Mouse (Mus musculus) kidney, embryonic 15.5 days (tissue): ENCODE data around the gene Olfr1442. TPM values are rescaled to one million over a fixed set of nuclear protein-coding genes. Genes with fewer than 3 reads are reported as not detected.
A peak's percentile ranks its signal among the peaks of the same experiment; 100 is the strongest.
"Not testable (repeated sequence)": the region's sequence is repeated elsewhere in the genome, so short reads cannot be mapped to it uniquely, and the experiment has no call there.

Experiments
- ATAC-seq: fragments of 200-750 bp; cut with Nextera tagmentation; replicated peaks from 2 replicates; pipeline ENCODE4 v1.8.0; 2017; ENCODE audit warnings: moderate TSS enrichment; ENCODE audit not compliant: low FRiP score
- H3K27ac ChIP-seq: fragments of 300-500 bp; sonication (generic); 2 replicates; pipeline ENCODE4 v1.5.1; 2015; ENCODE audit warnings: mild to moderate bottlenecking, inconsistent platforms
- H3K27me3 ChIP-seq: fragments of 300-500 bp; sonication (generic); 2 replicates; pipeline ENCODE4 v1.6.1; 2015; ENCODE audit warnings: inconsistent platforms
- H3K36me3 ChIP-seq: fragments of 300-500 bp; sonication (generic); 2 replicates; pipeline ENCODE4 v1.6.1; 2015; ENCODE audit warnings: inconsistent platforms
- H3K4me1 ChIP-seq: fragments of 300-500 bp; sonication (generic); 2 replicates; pipeline ENCODE4 v1.6.1; 2015; ENCODE audit warnings: inconsistent platforms
- H3K4me2 ChIP-seq: fragments of 300-500 bp; sonication (generic); 2 replicates; pipeline ENCODE4 v1.6.1; 2015; ENCODE audit warnings: moderate library complexity, mild to moderate bottlenecking, inconsistent platforms
- H3K4me3 ChIP-seq: fragments of 300-500 bp; sonication (generic); replicated peaks from 2 replicates; pipeline ENCODE4 v1.5.1; 2015; ENCODE audit warnings: mild to moderate bottlenecking, inconsistent platforms
- H3K9ac ChIP-seq: fragments of 300-500 bp; sonication (generic); 2 replicates; pipeline ENCODE4 v1.6.1; 2015; ENCODE audit warnings: mild to moderate bottlenecking, inconsistent platforms
- H3K9me3 ChIP-seq: fragments of 300-500 bp; sonication (generic); replicated peaks from 2 replicates; pipeline ENCODE4 v1.6.1; 2016; ENCODE audit warnings: inconsistent platforms
- WGBS: fragments of 180-500 bp; shearing (Covaris S2); methylation state at CpG from one replicate; pipeline ENCODE4 v1.1.7; 2015; ENCODE audit warnings: mixed read lengths; 5-methylcytosine and 5-hydroxymethylcytosine counted together
- polyA plus RNA-seq: library from polyadenylated mRNA; unstranded; fragments of >200 nt; fragmentation: Nextera tagmentation; extraction: Ambion mirVana; gene quantifications from 2 replicates; pipeline ENCODE4 v1.2.1, GENCODE M21; 2015

Olfr1442 gene
- polyA plus RNA-seq = not detected in 2 replicates

DNA sequence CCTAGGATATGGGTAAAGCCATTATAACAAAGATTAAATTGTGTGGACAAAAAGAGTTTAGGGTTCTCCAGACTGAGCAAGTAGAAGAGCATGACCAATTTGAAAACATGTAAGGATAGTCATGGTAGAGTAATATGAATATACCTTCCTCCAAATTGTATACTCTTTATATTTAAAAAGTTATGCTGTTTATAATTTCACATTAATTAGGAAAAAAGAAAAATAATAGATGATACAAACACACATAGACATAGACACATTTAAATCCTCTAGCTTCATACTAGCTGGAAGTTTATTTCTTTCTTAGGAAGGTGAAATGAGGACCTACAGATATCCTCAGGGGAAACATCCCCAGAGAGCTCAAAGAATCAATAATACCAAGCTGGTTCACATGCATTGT, at the start of gene Olfr1442:
Olfr1442 (plus strand) TSS at position 301 of the 400 bp plus-strand sequence.
- no peaks in the 10 kb centered on the region for H3K9me3 ChIP-seq
- H3K36me3 ChIP-seq = no peaks in the 10 kb centered on the region
- no peak within 1 kb of the TSS for H3K9ac ChIP-seq
- H3K27ac ChIP-seq = no peak within 1 kb of the TSS
- no peaks in the 10 kb centered on the region for H3K4me1 ChIP-seq
- no peak within 1 kb of the TSS for H3K4me2 ChIP-seq
- H3K4me3 ChIP-seq = no peak within 1 kb of the TSS
- H3K27me3 ChIP-seq = no peaks in the 10 kb centered on the region
- ATAC-seq = no peak

DNA sequence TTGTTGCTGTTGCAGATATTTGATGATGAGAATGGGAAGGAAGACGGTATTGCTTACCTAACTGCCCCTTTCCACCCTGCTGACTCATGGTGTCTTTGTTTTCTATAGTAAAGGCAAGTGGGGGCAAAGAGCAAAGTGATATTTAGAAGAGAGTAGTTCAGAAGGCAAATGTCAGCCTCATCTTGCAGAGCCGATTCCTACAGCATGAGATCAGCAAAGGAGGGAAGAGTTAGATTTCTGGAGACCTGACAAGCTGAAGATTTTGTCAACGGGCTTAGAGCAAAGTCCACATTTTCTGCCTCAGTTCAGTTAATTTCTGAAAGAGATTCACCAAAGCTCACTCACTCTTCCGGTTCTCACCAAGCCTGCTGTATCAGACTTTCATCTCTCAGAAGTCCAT, 37.1 kb upstream of the Olfr1442 start, which contains the start of gene Glyat:
Glyat (plus strand) TSS at position 133 of the 400 bp plus-strand sequence.
- Histone ChIP-seq H3K4me3 (no peak within 1 kb of the TSS), H3K27me3 (no peaks in the 10 kb centered on the region), H3K9me3 (no peaks in the 10 kb centered on the region), H3K9ac (no peak within 1 kb of the TSS), H3K27ac (no peak within 1 kb of the TSS), H3K4me2 (no peak within 1 kb of the TSS), H3K36me3 (no peaks in the 10 kb centered on the region), H3K4me1 (no peaks in the 10 kb centered on the region)
- ATAC-seq = no peak
- 72% methylated on average over 4 of the region's 4 CpGs for WGBS

DNA sequence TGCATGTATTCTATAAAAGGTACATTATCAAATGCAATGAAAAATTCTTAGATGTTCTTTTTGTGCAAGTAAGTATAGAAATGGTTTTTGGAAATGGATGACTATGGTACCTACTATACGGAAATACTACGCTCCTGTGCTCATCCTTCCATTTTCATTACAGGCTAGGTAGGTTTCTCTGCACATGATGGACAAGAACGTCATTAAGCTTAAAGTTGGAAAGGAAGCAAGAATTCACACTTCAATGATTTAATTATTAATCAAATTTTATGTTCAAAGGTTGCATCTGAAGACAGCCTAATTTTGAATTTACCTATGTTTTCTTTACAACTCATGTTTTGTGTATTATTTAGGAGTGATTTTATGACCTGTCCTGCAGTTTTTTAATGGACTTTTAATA, 36.0 kb upstream of the Olfr1442 start:
- no peak for ATAC-seq
- no peaks in the 10 kb centered on the region for H3K36me3 ChIP-seq
- no peak overlapping the region for H3K9ac ChIP-seq
- no peaks in the 10 kb centered on the region for H3K4me1 ChIP-seq
- no peak overlapping the region for H3K4me3 ChIP-seq
- WGBS = 81% methylated on average over 3 of the region's 3 CpGs
- H3K9me3 ChIP-seq = no peaks in the 10 kb centered on the region
- H3K4me2 ChIP-seq = no peak overlapping the region
- no peaks in the 10 kb centered on the region for H3K27me3 ChIP-seq
- H3K27ac ChIP-seq = no peak overlapping the region

- Histone ChIP-seq H3K36me3 (no peaks in the 10 kb centered on the region), H3K9me3 (no peaks in the 10 kb centered on the region), H3K27ac (no peak overlapping the region), H3K27me3 (no peaks in the 10 kb centered on the region), H3K4me2 (no peak overlapping the region), H3K4me3 (no peak overlapping the region), H3K9ac (no peak overlapping the region), H3K4me1 (no peaks in the 10 kb centered on the region)
- WGBS = 90% methylated on average over 4 of the region's 4 CpGs
- no peak for ATAC-seq
Observed at GRCm38 (mm10) chr19:12634963-12635362, 35.3 kb upstream of the Olfr1442 start.

- no peaks in the 10 kb centered on the region for H3K36me3 ChIP-seq
- no peak overlapping the region for H3K4me3 ChIP-seq
- H3K9ac ChIP-seq = no peak overlapping the region
- H3K27ac ChIP-seq = no peak overlapping the region
- no peaks in the 10 kb centered on the region for H3K4me1 ChIP-seq
- no peak overlapping the region for H3K4me2 ChIP-seq
- no peaks in the 10 kb centered on the region for H3K27me3 ChIP-seq
- H3K9me3 ChIP-seq = no peaks in the 10 kb centered on the region
- 79% methylated on average over 3 of the region's 3 CpGs for WGBS
- ATAC-seq = no peak
Observed at GRCm38 (mm10) chr19:12636863-12637262, 33.4 kb upstream of the Olfr1442 start.

DNA sequence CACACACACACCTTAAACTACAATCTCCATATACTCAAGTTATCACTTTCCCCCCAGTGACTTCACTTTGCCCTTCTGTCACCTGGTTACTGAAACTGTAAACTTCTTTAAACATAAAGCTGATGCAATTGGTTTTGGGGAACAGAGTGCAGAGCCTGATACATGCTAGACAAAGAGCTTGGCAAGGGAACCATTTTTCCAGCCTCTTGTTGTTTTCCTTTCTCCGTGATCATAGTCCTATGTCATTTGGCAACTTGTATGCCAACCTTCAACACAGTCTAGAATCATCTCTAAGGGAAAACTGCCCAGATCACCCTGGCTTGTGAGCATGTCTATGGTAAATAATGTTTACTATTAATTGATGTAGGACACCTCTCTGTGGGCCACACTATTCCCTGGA, 32.2 kb upstream of the Olfr1442 start:
- no peaks in the 10 kb centered on the region for H3K4me1 ChIP-seq
- no peak overlapping the region for H3K9ac ChIP-seq
- no peaks in the 10 kb centered on the region for H3K27me3 ChIP-seq
- WGBS = 85% methylated on average over 1 of the region's 1 CpGs
- no peak for ATAC-seq
- no peak overlapping the region for H3K4me2 ChIP-seq
- H3K9me3 ChIP-seq = no peaks in the 10 kb centered on the region
- no peak overlapping the region for H3K27ac ChIP-seq
- H3K36me3 ChIP-seq = no peaks in the 10 kb centered on the region
- no peak overlapping the region for H3K4me3 ChIP-seq

- no peak for ATAC-seq
- Histone ChIP-seq H3K4me1 (no peaks in the 10 kb centered on the region), H3K9me3 (no peaks in the 10 kb centered on the region), H3K4me3 (no peak overlapping the region), H3K27me3 (no peaks in the 10 kb centered on the region), H3K27ac (no peak overlapping the region), H3K9ac (no peak overlapping the region), H3K36me3 (no peaks in the 10 kb centered on the region), H3K4me2 (no peak overlapping the region)
Observed at GRCm38 (mm10) chr19:12649511-12649910, 20.7 kb upstream of the Olfr1442 start.

GRCm38 (mm10) chr19:12666156-12666555, 4.1 kb upstream of the Olfr1442 start:
- H3K4me1 ChIP-seq = no peaks in the 10 kb centered on the region
- 70% methylated on average over 1 of the region's 1 CpGs for WGBS
- no peak for ATAC-seq
- no peaks in the 10 kb centered on the region for H3K36me3 ChIP-seq
- no peak overlapping the region for H3K4me3 ChIP-seq
- peaks cover 5% of the 10 kb centered on the region; the same call in 1 of the 2 replicates for H3K9me3 ChIP-seq
- H3K27me3 ChIP-seq = no peaks in the 10 kb centered on the region
- no peak overlapping the region for H3K9ac ChIP-seq
- no peak overlapping the region for H3K27ac ChIP-seq
- no peak overlapping the region for H3K4me2 ChIP-seq

GRCm38 (mm10) chr19:12668601-12669000, 1.6 kb upstream of the Olfr1442 start:
- not testable (repeated sequence) for H3K4me1 ChIP-seq, H3K4me2 ChIP-seq, H3K36me3 ChIP-seq, H3K27me3 ChIP-seq, ATAC-seq, H3K9me3 ChIP-seq, H3K9ac ChIP-seq, H3K4me3 ChIP-seq, H3K27ac ChIP-seq
- whole genome bisulfite sequencing = 95% methylated on average over 3 of the region's 3 CpGs

DNA sequence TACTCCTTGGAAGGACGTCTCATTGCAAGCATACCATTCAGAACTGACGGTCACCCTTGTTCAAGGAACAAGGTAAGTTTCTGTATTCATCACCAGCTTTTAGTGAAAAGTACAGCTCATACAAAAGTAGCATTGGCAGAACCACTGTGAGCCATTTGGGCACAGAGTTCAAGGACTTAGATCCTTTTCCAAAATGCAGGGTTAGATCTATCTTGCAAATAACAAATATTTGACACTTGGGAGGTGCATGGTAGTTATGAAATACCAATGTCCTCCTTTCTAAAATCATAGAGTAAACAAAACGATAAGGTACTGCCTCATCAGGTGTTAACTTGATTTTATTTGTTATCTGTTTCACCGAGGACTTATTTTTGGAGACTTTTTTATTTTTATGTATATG, 812 bp downstream of the Olfr1442 start:
- no peak overlapping the region for H3K27ac ChIP-seq
- H3K36me3 ChIP-seq = no peaks in the 10 kb centered on the region
- WGBS = 88% methylated on average over 4 of the region's 4 CpGs
- no peaks in the 10 kb centered on the region for H3K4me1 ChIP-seq
- H3K4me3 ChIP-seq = no peak overlapping the region
- no peaks in the 10 kb centered on the region for H3K27me3 ChIP-seq
- H3K9me3 ChIP-seq = no peaks in the 10 kb centered on the region
- H3K4me2 ChIP-seq = no peak overlapping the region
- H3K9ac ChIP-seq = no peak overlapping the region
- no peak for ATAC-seq

DNA sequence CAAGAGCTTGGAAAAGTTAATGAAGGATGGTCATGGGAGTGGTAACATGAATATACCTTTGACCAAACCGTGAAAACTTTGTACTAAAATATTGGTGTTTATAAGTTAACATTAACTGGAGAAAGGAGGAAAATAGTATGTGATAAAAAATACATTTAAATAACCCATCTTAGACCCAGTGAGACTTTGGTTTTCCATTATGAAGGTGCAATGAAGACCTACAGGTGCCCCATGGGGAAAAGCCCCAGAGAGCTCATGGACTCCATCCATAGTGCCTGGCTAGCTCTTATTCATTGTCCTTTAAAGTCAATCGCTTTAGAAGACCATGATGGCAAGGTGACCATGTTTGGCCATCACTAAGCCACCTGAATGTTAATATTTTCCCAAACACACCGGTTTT, 7.6 kb downstream of the Olfr1442 start, which contains the start of gene Olfr1443:
Olfr1443 (plus strand) TSS at position 301 of the 400 bp plus-strand sequence.
- H3K27ac ChIP-seq = no peak within 1 kb of the TSS
- no peak within 1 kb of the TSS for H3K4me2 ChIP-seq
- H3K4me1 ChIP-seq = no peaks in the 10 kb centered on the region
- H3K9ac ChIP-seq = no peak within 1 kb of the TSS
- no peaks in the 10 kb centered on the region for H3K9me3 ChIP-seq
- H3K36me3 ChIP-seq = no peaks in the 10 kb centered on the region
- no peak for ATAC-seq
- H3K27me3 ChIP-seq = no peaks in the 10 kb centered on the region
- WGBS = 69% methylated on average over 3 of the region's 3 CpGs
- H3K4me3 ChIP-seq = no peak within 1 kb of the TSS

DNA sequence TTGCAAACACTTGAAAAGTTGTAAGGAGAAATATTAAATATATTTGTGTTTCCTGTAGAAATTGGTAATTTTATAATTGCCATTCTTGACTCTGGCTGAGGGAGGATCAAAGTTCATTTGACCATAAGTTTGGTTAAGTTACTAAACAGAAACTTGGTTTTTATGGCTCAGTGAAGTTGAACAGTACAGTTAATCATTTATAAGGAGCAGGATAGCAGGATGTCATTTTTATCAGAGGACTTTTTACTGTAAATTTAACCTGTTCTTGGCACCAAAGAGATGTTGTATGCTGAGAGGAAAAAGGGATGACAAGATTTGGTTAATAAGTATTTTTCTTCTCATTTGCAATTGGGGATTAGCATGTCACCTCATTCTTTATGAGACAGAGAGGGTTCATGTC, 14.4 kb downstream of the Olfr1442 start:
- H3K27me3 ChIP-seq = no peaks in the 10 kb centered on the region
- peak; percentile 54 for ATAC-seq
- no peak overlapping the region for H3K4me3 ChIP-seq
- no peak overlapping the region for H3K4me2 ChIP-seq
- H3K27ac ChIP-seq = no peak overlapping the region
- no peak overlapping the region for H3K9ac ChIP-seq
- H3K36me3 ChIP-seq = no peaks in the 10 kb centered on the region
- H3K9me3 ChIP-seq = no peaks in the 10 kb centered on the region
- H3K4me1 ChIP-seq = no peaks in the 10 kb centered on the region

DNA sequence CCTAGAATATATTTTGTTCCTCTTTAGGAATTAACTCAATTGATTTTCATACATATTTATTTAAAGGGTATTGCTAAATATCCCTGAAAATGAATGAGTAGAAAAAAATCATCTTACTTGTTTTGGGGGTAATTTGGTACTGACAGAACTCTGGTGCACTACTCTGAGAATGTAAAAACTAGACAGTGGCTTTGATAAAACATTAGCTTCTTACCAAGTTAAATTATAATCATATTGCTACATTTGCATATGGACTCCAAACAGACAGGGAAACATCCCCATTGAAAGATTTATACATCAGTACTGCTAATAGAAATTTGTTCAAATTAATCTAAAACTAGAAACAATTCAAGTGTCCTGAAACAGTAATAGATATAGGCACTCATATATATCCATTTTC, 15.0 kb downstream of the Olfr1442 start:
- no peak overlapping the region for H3K4me3 ChIP-seq
- H3K36me3 ChIP-seq = no peaks in the 10 kb centered on the region
- no peak overlapping the region for H3K4me2 ChIP-seq
- H3K27ac ChIP-seq = no peak overlapping the region
- H3K4me1 ChIP-seq = no peaks in the 10 kb centered on the region
- ATAC-seq = no peak
- no peak overlapping the region for H3K9ac ChIP-seq
- no peaks in the 10 kb centered on the region for H3K9me3 ChIP-seq
- no peaks in the 10 kb centered on the region for H3K27me3 ChIP-seq
